ENCODE assay signal across 32 mouse cellular contexts in the genomic region with DNA sequence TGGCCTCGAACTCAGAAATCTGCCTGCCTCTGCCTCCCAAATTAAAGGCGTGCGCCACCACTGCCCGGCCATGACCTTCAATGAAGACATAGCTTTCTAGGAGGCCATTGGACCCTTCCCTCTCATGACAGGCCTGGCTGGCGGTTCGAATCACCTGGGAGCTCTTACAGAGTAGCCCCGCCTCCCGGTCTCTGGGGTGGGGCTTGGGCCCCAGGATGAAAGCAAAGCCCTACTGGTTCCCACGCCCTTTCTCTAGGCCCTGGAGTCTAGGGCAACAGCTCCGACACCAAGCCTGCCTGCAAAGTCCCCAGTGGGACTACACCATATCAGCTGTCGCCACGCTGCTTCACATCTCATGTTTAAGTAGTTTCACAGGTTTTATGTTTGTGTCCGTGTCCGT. TPM values are rescaled to one million over a fixed set of nuclear protein-coding genes. Genes with fewer than 3 reads are reported as not detected.
A peak's percentile ranks its signal among the peaks of the same experiment; 100 is the strongest.
DNase-seq lines count a peak whose midpoint lies in the region; ATAC-seq and TF ChIP-seq lines count a peak whose summit lies in the region.
"Had no signal": no experiment of that assay in that cellular context is flagged by ENCODE, and none has a peak within 500 bp of the region (broad histone marks: within the 10 kb centered on the region; RNA-seq: fewer than 3 reads in every experiment).

No protein-coding gene starts in this region.

- H3K4me3 ChIP-seq in midbrain, embryonic 11.5 days (ENCODE audit: low read depth, low read length) = no peak overlapping the region
- no peak overlapping the region for H3K4me3 ChIP-seq in midbrain, embryonic 14.5 days (replicated peaks; ENCODE audit: low read depth, low read length)
- peak overlapping the region; percentile 1; the same call in 1 of the 2 replicates for H3K4me3 ChIP-seq in G1E (ENCODE audit: low read depth, low read length)
- no peak overlapping the region for H3K4me3 ChIP-seq in hindbrain, embryonic 14.5 days (replicated peaks; ENCODE audit: low read length)
- H3K4me3 ChIP-seq: embryonic facial prominence, embryonic 10.5 days; embryonic facial prominence, embryonic 13.5 days; erythroblast, embryonic 14.5 days; forebrain, embryonic 12.5 days; forebrain, embryonic 15.5 days; heart, embryonic 12.5 days; heart, embryonic 15.5 days; hindbrain, embryonic 10.5 days; hindbrain, embryonic 13.5 days had no signal

- H3K36me3 ChIP-seq in midbrain, embryonic 11.5 days (ENCODE audit: control insufficient read depth, insufficient read depth, low read length) = no peaks in the 10 kb centered on the region
- H3K36me3 ChIP-seq in midbrain, embryonic 14.5 days (ENCODE audit: control insufficient read depth, insufficient read depth, low read length) = no peaks in the 10 kb centered on the region
- H3K36me3 ChIP-seq in G1E (replicated peaks) = peaks cover 29% of the 10 kb centered on the region
- no peaks in the 10 kb centered on the region for H3K36me3 ChIP-seq in hindbrain, embryonic 14.5 days (replicated peaks; ENCODE audit: control insufficient read depth, insufficient read depth)
- H3K36me3 ChIP-seq: embryonic facial prominence, embryonic 10.5 days; embryonic facial prominence, embryonic 13.5 days; forebrain, embryonic 12.5 days; forebrain, embryonic 15.5 days; hindbrain, embryonic 10.5 days; hindbrain, embryonic 13.5 days had no signal

- no peaks in the 10 kb centered on the region for H3K9me3 ChIP-seq in midbrain, embryonic 11.5 days (ENCODE audit: control insufficient read depth, low read length)
- H3K9me3 ChIP-seq in midbrain, embryonic 14.5 days (ENCODE audit: control insufficient read depth, low read length) = no peaks in the 10 kb centered on the region
- peaks cover 2% of the 10 kb centered on the region; the same call in 1 of the 2 replicates for H3K9me3 ChIP-seq in G1E (replicated peaks)
- no peaks in the 10 kb centered on the region for H3K9me3 ChIP-seq in hindbrain, embryonic 14.5 days (ENCODE audit: control insufficient read depth, low read length)
- H3K9me3 ChIP-seq: embryonic facial prominence, embryonic 13.5 days; forebrain, embryonic 15.5 days; heart, embryonic 15.5 days; hindbrain, embryonic 13.5 days had no signal

- H3K27me3 ChIP-seq in midbrain, embryonic 11.5 days (ENCODE audit: control insufficient read depth, insufficient read depth, low read length) = peaks cover 4% of the 10 kb centered on the region; the same call in 1 of the 2 replicates
- peaks cover under 1% of the 10 kb centered on the region for H3K27me3 ChIP-seq in midbrain, embryonic 14.5 days (ENCODE audit: control insufficient read depth, insufficient read depth, low read length)
- no peaks in the 10 kb centered on the region for H3K27me3 ChIP-seq in G1E (ENCODE audit: insufficient read depth, low read length)
- H3K27me3 ChIP-seq in hindbrain, embryonic 14.5 days (ENCODE audit: control insufficient read depth, insufficient read depth, low read length) = 0 out of 2 replicates have a peak, but pooled peaks cover under 1% of the 10 kb centered on the region
- H3K27me3 ChIP-seq: heart, embryonic 12.5 days; heart, embryonic 15.5 days had no signal

- WGBS in midbrain, embryonic 11.5 days = 95% methylated on average over 14 of the region's 14 CpGs
- WGBS in midbrain, embryonic 14.5 days = 92% methylated on average over 14 of the region's 14 CpGs
- 94% methylated on average over 14 of the region's 14 CpGs for WGBS in hindbrain, embryonic 14.5 days

- H3K9ac ChIP-seq in midbrain, embryonic 11.5 days (ENCODE audit: low read length) = no peak overlapping the region
- H3K9ac ChIP-seq in midbrain, embryonic 14.5 days (replicated peaks; ENCODE audit: low read length) = no peak overlapping the region
- H3K9ac ChIP-seq in hindbrain, embryonic 14.5 days = no peak overlapping the region
- H3K9ac ChIP-seq: embryonic facial prominence, embryonic 13.5 days; forebrain, embryonic 12.5 days; forebrain, embryonic 15.5 days; heart, embryonic 12.5 days; heart, embryonic 15.5 days; hindbrain, embryonic 13.5 days had no signal

- no peak overlapping the region for H3K4me2 ChIP-seq in midbrain, embryonic 11.5 days
- H3K4me2 ChIP-seq in midbrain, embryonic 14.5 days (ENCODE audit: low read length) = no peak overlapping the region
- no peak overlapping the region for H3K4me2 ChIP-seq in hindbrain, embryonic 14.5 days (replicated peaks)
- H3K4me2 ChIP-seq: embryonic facial prominence, embryonic 13.5 days; forebrain, embryonic 12.5 days; forebrain, embryonic 15.5 days; hindbrain, embryonic 13.5 days had no signal

- DNase-seq in midbrain, embryonic 11.5 days (ENCODE audit: low spot score, missing footprints) = peak; percentile 33
- no peak for DNase-seq in midbrain, embryonic 14.5 days
- no peak for DNase-seq in G1E (ENCODE audit: low spot score)
- peak; percentile 80 for DNase-seq in R1 (ENCODE audit: low read depth, low spot score)
- DNase-seq in spleen, postnatal 10 days (ENCODE audit: low spot score in 2 of 2) = no peak
- DNase-seq in hindbrain, embryonic 14.5 days (ENCODE audit: low spot score) = no peak
- DNase-seq: adrenal gland, postnatal 10 days; adrenal gland, postnatal 36 days; cerebellum, adult 18-20 months; cerebellum, postnatal 10 days; cerebellum, postnatal 36 days; embryo, embryonic 11 days; gastrocnemius, postnatal 25 days; heart, adult 18-20 months; heart, postnatal 10 days; heart, postnatal 36 days had no signal

- peaks cover 5% of the 10 kb centered on the region; the same call in 1 of the 2 replicates for H3K4me1 ChIP-seq in midbrain, embryonic 11.5 days (ENCODE audit: control insufficient read depth, insufficient read depth, low read length)
- no peaks in the 10 kb centered on the region; the same call in 1 of the 2 replicates for H3K4me1 ChIP-seq in midbrain, embryonic 14.5 days (ENCODE audit: control insufficient read depth, insufficient read depth, low read length)
- H3K4me1 ChIP-seq in G1E (ENCODE audit: insufficient read depth, low read depth, low read length) = peaks cover 62% of the 10 kb centered on the region
- H3K4me1 ChIP-seq in hindbrain, embryonic 14.5 days (replicated peaks; ENCODE audit: control insufficient read depth, insufficient read depth, low read length) = peaks cover 7% of the 10 kb centered on the region; the same call in 1 of the 2 replicates
- H3K4me1 ChIP-seq: forebrain, embryonic 15.5 days had no signal

- ATAC-seq in midbrain, embryonic 11.5 days (ENCODE audit: low FRiP score) = no peak
- ATAC-seq in midbrain, embryonic 14.5 days (ENCODE audit: low FRiP score, low TSS enrichment) = no peak
- ATAC-seq in G1E (ENCODE audit: extremely low read depth, insufficient number of reproducible peaks, low FRiP score, poor library complexity, severe bottlenecking) = no peak
- no peak for ATAC-seq in hindbrain, embryonic 14.5 days (ENCODE audit: low FRiP score)
- ATAC-seq: CD4-positive, CD25-positive, alpha-beta regulatory T cell, adult 4 months; forebrain, embryonic 15.5 days; hindbrain, postnatal 0 days; inflammation-experienced regulatory T-cells, adult 6 months; intestine, embryonic 16.5 days had no signal

- no peak for TF ChIP-seq CTCF in G1E (IDR thresholded peaks at IDR 0.05; ENCODE audit: low read depth, low read length)

- H3K27ac ChIP-seq in midbrain, embryonic 11.5 days (ENCODE audit: low read depth, low read length) = no peak overlapping the region
- no peak overlapping the region for H3K27ac ChIP-seq in midbrain, embryonic 14.5 days (replicated peaks; ENCODE audit: low read depth, low read length)
- no peak overlapping the region for H3K27ac ChIP-seq in hindbrain, embryonic 14.5 days
- H3K27ac ChIP-seq: embryonic facial prominence, embryonic 10.5 days; embryonic facial prominence, embryonic 13.5 days; forebrain, embryonic 12.5 days; forebrain, embryonic 15.5 days; heart, embryonic 15.5 days; hindbrain, embryonic 10.5 days; hindbrain, embryonic 13.5 days; hindbrain, postnatal 0 days had no signal

RNA-seq across cellular contexts. Expression of gene Tfeb, which starts 7.3 kb away (rescaled TPM):
- 1.4 and 2.1 TPM in 2 replicates for polyA plus RNA-seq in midbrain, embryonic 11.5 days (2014; fragmentation: Nextera tagmentation; extraction: Ambion mirVana)
- polyA plus RNA-seq in midbrain, embryonic 14.5 days (2014; fragmentation: Nextera tagmentation; extraction: Ambion mirVana) = 1.6 and 2.7 TPM in 2 replicates
- total RNA-seq in G1E (2014; fragmentation: Nextera tagmentation) (11.9 and 17.8 TPM in 2 replicates), G1E (2017) (10.7 and 11.6 TPM in 2 replicates)
- polyA plus RNA-seq in G1E (2012) = 57.0 and 73.2 TPM in 2 replicates
- polyA plus RNA-seq in hindbrain, embryonic 14.5 days (2014; fragmentation: Nextera tagmentation; extraction: Ambion mirVana) = 2.8 and 4.2 TPM in 2 replicates

RNA-seq across cellular contexts. Expression of gene Pgc, which starts 17.4 kb away (rescaled TPM):
- polyA plus RNA-seq in midbrain, embryonic 11.5 days (2014; fragmentation: Nextera tagmentation; extraction: Ambion mirVana) = not detected in 2 replicates
- polyA plus RNA-seq in midbrain, embryonic 14.5 days (2014; fragmentation: Nextera tagmentation; extraction: Ambion mirVana) = not detected in 2 replicates
- not detected in 2 replicates for total RNA-seq in G1E (2014; fragmentation: Nextera tagmentation)
- total RNA-seq in G1E (2017) = not detected in 2 replicates
- polyA plus RNA-seq in G1E (2012) = not detected in 2 replicates
- not detected in 2 replicates for polyA plus RNA-seq in hindbrain, embryonic 14.5 days (2014; fragmentation: Nextera tagmentation; extraction: Ambion mirVana)
- total RNA-seq: adrenal gland, adult 18-20 months; adrenal gland, postnatal 10 days; adrenal gland, postnatal 36 days; gastrocnemius, postnatal 25 days; heart, adult 18-20 months; heart, postnatal 10 days; heart, postnatal 36 days had no signal
- polyA plus RNA-seq: C2C12; CD4-positive, CD25-positive, alpha-beta regulatory T cell, adult 4 months; cortical plate, adult 2 months; embryonic facial prominence, embryonic 13.5 days; erythroblast, embryonic 14.5 days; forebrain, embryonic 12.5 days; forebrain, embryonic 15.5 days; heart, embryonic 12.5 days; hindbrain, embryonic 10.5 days; hindbrain, embryonic 13.5 days; inflammation-experienced regulatory T-cells, adult 6 months had no signal

RNA-seq across cellular contexts. Expression of gene Prickle4, which starts 49.5 kb away (rescaled TPM):
- polyA plus RNA-seq in midbrain, embryonic 11.5 days (2014; fragmentation: Nextera tagmentation; extraction: Ambion mirVana) = 0.72 and 2.1 TPM in 2 replicates
- polyA plus RNA-seq in midbrain, embryonic 14.5 days (2014; fragmentation: Nextera tagmentation; extraction: Ambion mirVana) = 2.1 TPM in 1 of 2 replicates, not detected in the other
- total RNA-seq in G1E (2014; fragmentation: Nextera tagmentation) (not detected in 2 replicates), G1E (2017) (1.2 TPM in 1 of 2 replicates, not detected in the other)
- polyA plus RNA-seq in G1E (2012) = 3.4 and 3.5 TPM in 2 replicates
- 2.1 and 2.2 TPM in 2 replicates for polyA plus RNA-seq in hindbrain, embryonic 14.5 days (2014; fragmentation: Nextera tagmentation; extraction: Ambion mirVana)
- polyA plus RNA-seq: CD4-positive, CD25-positive, alpha-beta regulatory T cell, adult 4 months; embryonic facial prominence, embryonic 10.5 days; inflammation-experienced regulatory T-cells, adult 6 months had no signal

RNA-seq across cellular contexts. Expression of gene Gm21981, which starts 49.8 kb away (rescaled TPM):
- polyA plus RNA-seq in midbrain, embryonic 11.5 days (2014; fragmentation: Nextera tagmentation; extraction: Ambion mirVana) = 1.7 and 2.3 TPM in 2 replicates
- polyA plus RNA-seq in midbrain, embryonic 14.5 days (2014; fragmentation: Nextera tagmentation; extraction: Ambion mirVana) = 5.4 and 7.2 TPM in 2 replicates
- total RNA-seq in G1E (2014; fragmentation: Nextera tagmentation) = not detected in 2 replicates
- total RNA-seq in G1E (2017) = 0.12 and 0.71 TPM in 2 replicates
- 0.21 and 0.44 TPM in 2 replicates for polyA plus RNA-seq in G1E (2012)
- 4.8 and 7.1 TPM in 2 replicates for polyA plus RNA-seq in hindbrain, embryonic 14.5 days (2014; fragmentation: Nextera tagmentation; extraction: Ambion mirVana)
- polyA plus RNA-seq: CD4-positive, CD25-positive, alpha-beta regulatory T cell, adult 4 months; erythroblast, embryonic 14.5 days; inflammation-experienced regulatory T-cells, adult 6 months had no signal

RNA-seq across cellular contexts. Expression of gene Frs3, which starts 55.3 kb away (rescaled TPM):
- polyA plus RNA-seq in midbrain, embryonic 11.5 days (2014; fragmentation: Nextera tagmentation; extraction: Ambion mirVana) = 7.0 and 9.3 TPM in 2 replicates
- polyA plus RNA-seq in midbrain, embryonic 14.5 days (2014; fragmentation: Nextera tagmentation; extraction: Ambion mirVana) = 32.3 and 33.2 TPM in 2 replicates
- 1.5 and 2.1 TPM in 2 replicates for total RNA-seq in G1E (2014; fragmentation: Nextera tagmentation)
- total RNA-seq in G1E (2017) = 1.6 and 2.1 TPM in 2 replicates
- polyA plus RNA-seq in G1E (2012) = 2.0 and 3.0 TPM in 2 replicates
- polyA plus RNA-seq in hindbrain, embryonic 14.5 days (2014; fragmentation: Nextera tagmentation; extraction: Ambion mirVana) = 42.3 and 44.4 TPM in 2 replicates
- polyA plus RNA-seq: inflammation-experienced regulatory T-cells, adult 6 months had no signal

Comparison
In these comparisons a context has a peak if more than half of its experiments do, and no peak if none do; other contexts are left out.
1. DNase-seq: peak in midbrain, embryonic 11.5 days (single experiment) and R1 (single experiment); none in midbrain, embryonic 14.5 days (single experiment), G1E (single experiment), spleen, postnatal 10 days (0 of 2) and hindbrain, embryonic 14.5 days (single experiment).
2. RNA of gene Tfeb, which starts 7.3 kb away (polyA plus RNA-seq): 57.0 to 73.2 TPM in G1E; 2.8 to 4.2 TPM in hindbrain, embryonic 14.5 days, 1.6 to 2.7 TPM in midbrain, embryonic 14.5 days and 1.4 to 2.1 TPM in midbrain, embryonic 11.5 days; every median in the first group is over 10 times any median in the second.